Mouse (Mus musculus) adrenal gland, postnatal 25 days (tissue): ENCODE results near the gene Gm21885. TPM values are rescaled to one million over a fixed set of nuclear protein-coding genes. Genes with fewer than 3 reads are reported as not detected.

Source experiments
- DNase-seq: peaks from one replicate; pipeline ENCODE4 v3.0.0; 2021; ENCODE audit warnings: mixed read lengths
- total RNA-seq: library from RNA; stranded (reverse); gene quantifications from 2 replicates; pipeline ENCODE4 v1.2.3, GENCODE M21; 2021

Gene Gm21885
- total RNA-seq, 1 experiment from 2014 or later, result not detected

DNA sequence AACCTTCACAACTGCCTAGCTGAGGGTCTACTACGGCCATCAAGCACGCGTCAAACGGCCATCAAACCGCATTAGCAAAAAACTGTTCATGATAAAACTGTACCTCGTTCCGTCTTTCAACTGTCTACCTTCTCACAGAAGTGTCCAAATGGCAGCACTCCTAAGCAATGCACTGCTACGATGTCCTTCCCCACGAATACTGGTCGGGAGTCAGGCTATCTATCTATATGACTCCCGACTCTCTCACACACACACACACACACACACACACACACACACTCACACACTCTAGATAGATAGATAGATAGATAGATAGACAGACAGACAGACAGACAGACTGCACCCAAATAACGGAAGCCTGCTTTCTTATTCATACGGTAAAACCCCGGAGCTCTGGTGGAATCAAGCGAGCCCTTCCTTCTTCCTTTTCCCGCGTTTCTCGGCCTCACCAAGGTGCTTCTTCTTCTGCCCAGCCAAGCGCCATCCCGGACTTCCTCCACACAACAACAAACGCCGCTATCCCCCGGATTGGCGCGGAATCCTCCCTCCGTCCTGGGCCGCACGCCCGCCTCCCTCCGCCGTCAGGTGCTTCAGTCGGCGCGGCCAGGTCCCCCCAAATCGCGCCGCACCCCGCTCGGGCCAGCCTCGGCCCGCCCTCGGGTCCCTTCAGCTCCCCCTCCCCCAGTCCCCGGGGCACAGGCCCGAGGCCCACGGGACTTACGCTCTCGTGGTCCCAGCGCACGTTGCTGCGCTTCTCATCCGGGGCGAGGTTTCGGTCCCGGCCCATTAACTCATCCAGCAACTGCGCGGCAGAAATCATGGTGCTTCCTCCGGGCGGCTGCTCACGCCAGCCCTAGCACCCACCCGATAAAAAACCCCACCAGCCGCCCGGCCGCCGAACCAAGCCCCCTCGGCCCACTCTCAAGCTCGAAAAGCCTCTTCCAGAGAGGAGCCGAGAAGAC, 39.6 kb downstream of the Gm21885 start:
- peak; percentile 57 for DNase-seq

DNA sequence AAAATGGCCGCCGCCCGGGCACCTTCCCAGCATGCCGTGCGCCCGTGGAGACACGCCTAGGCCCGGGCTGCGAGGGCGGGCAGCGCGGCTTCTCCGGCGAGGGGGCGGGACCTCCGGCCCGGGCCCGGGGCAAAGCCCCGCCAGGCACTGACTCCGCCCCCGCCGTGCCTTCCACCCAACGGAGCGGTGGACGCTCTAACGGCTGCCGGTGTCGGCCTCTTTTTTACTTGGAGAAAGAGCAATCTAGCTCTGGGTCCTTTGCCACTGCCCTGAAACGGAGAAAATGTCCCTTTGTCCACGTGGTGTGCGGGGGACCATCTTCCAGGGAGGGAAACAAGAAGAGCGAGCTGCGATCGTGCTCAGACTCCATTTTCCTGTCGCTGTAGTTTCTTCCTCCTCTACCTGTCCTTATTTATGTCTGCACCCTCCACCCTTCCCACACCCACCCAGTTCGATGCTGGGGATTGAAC, 40.3 kb downstream of the Gm21885 start, which contains the start of gene Luc7l3:
Gene Luc7l3, minus strand, starts transcription at position 58 of the 470 bp plus-strand sequence.
- DNase-seq, result peak; percentile 96

DNA sequence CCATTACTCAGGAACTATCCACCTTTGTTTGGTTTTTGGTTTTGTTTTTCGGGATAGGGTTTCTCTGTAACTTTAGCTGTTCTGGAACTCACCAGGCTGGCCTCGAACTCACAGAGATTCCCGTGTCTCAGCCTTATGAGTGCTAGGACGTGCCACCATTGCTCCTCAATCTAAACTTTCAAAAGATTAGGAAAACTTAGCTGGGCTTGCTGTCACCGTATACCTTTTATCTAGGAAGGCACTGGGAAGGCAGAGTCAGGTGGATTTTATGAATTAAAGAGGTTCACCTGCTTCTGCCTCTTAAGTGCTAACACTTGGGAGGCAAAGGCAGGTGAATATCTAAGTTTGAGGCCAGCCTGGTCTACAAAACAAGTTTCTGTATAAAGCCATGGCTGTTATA, 41.0 kb downstream of the Gm21885 start:
- no peak for DNase-seq

DNA sequence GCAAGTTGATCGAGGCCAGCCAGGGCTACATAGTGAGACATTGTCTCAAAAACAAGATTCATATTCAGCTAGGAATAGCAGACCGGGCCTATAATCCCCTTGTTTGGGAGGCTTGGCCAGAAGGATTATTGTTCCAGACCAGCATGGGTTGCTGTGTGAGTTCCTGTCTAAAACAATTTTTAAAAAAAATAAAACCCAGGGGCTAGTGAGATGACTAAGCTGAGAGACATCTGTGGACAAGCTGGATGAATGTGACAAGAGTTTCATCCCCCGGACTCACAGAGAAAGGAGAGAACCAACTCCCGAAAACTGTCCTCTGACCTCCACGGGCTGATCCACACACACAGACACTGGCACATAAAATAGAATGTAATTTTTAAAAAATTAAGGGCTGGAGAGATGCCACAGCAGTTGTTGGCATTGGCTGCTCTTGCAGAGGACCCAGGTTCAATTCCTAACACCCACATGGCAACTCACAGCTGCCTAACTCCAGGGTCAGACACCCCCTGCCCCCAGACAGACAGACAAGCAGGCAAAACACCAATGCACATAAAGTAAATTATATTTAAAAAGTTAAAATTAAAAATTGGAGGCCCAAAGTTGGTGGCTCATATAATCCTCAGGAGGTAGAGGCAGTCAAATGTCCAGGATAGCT, 41.7 kb downstream of the Gm21885 start:
- DNase-seq, result no peak

DNA sequence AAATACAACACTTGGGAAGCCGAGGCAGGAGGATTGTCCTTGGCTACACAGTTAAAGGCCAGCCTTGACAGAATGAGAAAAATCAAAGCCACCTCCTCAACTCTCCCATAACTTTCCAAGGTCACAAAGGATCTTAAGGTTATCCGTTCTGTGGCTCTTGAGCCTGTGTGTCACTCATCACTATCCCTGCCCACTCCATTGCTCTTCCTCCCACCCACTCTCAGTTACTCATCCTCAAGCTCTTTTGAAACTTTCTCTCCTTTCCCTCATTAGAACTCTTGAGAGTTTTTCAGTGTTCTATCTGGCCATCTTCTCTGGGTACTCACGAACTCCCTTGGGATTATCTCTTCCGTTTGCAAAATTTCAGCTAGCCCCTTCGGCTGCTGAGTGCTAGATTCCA, 42.9 kb downstream of the Gm21885 start:
- no peak for DNase-seq

DNA sequence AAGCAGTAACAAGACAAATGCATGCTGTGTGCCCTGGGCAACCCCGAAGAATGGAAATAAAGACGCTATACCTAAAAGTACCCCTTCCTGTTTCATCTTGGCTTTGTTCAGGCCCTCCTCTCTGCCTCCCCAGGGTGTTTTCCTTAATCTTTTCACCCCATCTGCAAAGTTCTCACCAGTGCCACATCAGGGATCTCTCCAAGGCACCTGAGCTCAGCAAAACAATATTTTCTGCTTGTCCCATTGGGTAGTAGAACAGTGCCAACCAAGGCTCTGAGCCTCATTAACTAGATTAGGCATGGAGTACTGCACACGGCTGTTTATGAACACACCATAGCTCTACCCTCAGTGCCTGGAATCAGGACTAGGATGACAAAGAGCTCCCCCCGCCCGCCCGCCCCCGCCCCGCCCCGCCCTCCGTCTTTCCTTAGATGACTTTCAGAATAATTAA, 45.3 kb downstream of the Gm21885 start:
- no peak for DNase-seq

DNA sequence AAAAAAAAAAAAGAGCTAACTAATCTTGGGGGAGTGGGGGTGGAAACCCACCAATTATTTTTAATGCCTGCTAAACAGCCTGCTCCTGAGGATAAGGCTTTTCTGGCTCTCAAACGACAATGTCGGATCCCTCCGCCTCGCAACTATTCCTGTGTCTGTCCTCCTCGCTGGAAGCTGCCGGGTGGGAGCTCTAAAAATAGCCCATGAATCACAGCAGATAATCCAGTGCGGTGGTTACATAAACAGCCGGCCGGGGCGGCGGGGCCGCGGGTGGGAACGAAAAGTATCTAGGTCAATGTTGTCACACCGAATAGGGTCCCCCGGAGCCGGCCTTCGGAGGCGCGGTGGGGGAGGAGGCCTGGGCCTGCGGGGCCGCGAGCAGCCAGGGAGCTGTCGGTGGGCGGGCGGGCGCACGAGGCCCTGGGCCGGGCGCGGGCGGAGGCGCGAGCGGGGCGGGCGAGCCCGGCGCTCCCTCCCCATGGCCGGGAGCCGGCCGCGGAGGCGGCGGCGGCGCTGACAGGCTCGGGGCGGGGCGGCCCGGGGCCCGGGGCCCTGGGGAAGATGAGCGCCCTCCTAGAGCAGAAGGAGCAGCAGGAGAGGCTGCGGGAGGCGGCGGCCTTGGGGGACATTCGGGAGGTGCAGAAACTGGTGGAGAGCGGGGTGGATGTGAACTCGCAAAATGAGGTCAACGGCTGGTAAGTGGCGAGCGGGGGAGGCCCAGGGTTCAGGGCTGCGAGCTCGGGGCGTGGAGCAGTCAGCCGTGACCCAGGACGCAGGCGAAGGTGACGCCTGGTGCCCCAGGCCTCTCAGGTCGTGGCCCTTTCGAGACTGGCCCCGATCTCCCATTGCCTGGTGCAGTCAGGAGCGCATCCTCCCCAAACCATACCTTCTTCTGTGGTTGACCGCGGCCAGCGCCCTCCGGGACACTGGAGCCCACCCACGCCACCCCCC, 46.3 kb downstream of the Gm21885 start, which contains the start of gene Ankrd40:
Gene Ankrd40, plus strand, starts transcription at position 309 of the 951 bp plus-strand sequence.
- peak; percentile 93 for DNase-seq

DNA sequence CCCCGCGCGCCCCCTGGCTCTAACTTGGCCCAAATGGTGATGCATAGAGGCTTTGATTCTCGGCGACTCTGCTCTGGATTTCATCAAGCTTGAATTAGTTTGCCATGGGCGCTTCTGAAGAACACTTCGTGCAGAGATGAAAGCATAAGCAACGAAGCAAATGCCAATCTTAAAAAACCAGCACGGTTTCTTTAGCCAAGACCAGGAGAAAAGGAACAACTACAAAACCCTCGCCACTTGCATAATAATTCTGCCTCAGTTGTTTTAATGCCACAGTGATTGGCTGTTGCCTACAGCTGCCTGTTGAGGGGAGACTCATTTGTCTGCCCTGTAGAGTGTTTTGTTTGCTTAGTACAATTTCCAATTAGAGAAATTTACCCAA, 47.0 kb downstream of the Gm21885 start:
- no peak for DNase-seq

DNA sequence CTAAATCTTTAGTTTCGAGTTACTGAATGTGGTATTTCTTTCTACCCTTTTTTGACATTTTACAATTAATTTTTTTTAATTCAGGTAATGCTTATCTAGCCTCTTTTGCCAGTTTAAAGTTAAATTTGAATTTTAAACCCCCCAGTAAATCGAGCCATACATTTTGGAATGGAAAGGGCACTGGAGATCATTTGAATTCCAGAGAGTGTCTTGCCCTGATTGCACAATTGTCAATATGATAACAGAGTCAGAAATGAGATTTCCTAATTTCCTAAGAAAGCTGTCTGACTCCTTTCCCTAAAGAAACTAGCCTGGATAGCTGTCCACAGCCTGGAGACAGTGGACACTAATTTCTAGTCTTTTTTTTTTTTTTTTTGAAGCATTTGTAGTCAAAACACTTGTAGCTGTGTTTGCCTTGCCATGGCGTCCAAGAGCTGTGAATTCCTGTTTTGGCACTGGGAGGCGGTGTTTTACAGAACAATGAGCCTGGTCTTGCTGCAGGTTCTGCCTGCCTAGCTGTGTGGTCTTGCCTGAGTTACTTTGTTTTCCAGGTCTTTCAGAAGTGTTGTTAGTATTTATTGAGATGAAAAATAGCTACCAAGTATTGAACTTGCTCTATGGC, 47.7 kb downstream of the Gm21885 start:
- peak; percentile 32 for DNase-seq

DNA sequence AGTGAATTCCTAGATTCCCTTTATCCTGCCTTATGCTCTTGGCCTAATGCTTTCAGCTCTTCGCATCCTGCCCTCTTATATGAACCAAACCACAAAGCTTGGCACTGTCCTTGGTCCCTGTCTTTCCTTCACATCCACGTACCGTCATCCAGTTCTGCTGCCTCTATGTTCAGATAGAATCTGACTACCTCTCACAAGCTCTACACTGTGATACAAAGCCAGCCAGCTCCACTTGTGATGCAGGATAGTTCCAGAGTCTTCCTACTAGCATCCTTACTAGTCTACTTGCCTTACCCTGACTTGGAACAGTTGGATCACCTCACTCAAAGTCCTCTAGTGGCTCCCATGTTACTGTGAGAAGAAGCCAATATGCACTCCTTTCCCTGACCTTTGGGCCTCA, 48.5 kb downstream of the Gm21885 start:
- no peak for DNase-seq

DNA sequence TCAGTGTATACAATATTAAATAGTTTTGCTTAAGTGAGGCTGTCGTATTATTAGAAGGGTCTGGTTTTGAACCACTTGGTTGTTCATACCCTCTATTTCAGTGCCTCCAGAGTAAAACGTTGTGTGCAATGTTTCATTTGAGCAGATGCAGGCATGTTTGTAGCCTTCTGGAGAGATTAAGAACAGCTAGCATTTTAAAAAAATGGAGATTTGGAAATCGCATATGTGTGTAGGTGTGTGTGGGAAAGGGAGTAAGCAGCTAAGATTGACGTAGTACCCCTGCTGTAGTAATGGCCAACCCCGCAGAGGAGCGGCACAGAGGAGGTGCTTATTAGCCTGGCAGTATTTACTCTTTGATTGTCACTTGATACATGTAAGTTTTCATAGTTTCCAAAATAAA, 51.1 kb downstream of the Gm21885 start:
- DNase-seq, result no peak

DNA sequence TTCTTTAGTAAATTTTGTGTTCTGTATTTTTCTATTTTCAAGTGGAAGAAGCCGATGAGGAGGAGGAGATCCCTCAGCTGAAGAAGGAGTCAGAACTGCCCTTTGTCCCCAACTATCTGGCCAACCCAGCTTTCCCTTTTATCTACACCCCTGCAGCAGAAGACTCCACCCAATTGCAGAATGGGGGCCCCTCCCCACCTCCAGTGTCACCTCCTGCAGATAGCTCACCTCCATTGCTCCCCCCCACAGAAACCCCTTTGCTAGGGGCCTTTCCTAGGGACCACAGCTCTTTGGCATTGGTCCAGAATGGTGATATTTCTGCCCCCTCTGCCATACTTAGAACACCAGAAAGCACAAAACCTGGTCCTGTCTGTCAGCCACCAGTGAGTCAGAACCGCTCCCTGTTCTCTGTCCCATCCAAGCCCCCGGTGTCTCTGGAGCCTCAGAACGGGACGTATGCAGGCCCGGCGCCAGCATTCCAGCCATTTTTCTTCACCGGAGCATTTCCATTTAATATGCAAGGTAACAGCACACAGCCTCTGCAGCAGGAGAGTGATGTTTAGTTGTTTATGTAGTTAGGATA, 52.8 kb downstream of the Gm21885 start:
- no peak for DNase-seq

Other genes starting within 250 kb of the Gm21885 start
- 245 and 267 TPM in 2 replicates for gene Tob1, start 70.4 kb upstream of the Gm21885 start, total RNA-seq
- gene Wfikkn2, start 35.9 kb upstream of the Gm21885 start, total RNA-seq, result 0.39 TPM in 1 of 2 replicates, not detected in the other
- 97.2 and 105 TPM in 2 replicates for gene Luc7l3, start 40.1 kb downstream of the Gm21885 start, total RNA-seq
- 154 and 158 TPM in 2 replicates for gene Ankrd40, start 46.1 kb downstream of the Gm21885 start, total RNA-seq
- gene Abcc3, start 111.1 kb downstream of the Gm21885 start, total RNA-seq, result 4.5 and 5.1 TPM in 2 replicates
- 0.24 and 1.0 TPM in 2 replicates for gene Cacna1g, start 192.3 kb downstream of the Gm21885 start, total RNA-seq
- not detected in 2 replicates for gene Spata20, start 204.3 kb downstream of the Gm21885 start, total RNA-seq
- 14.6 and 18.7 TPM in 2 replicates for gene Epn3, start 218.1 kb downstream of the Gm21885 start, total RNA-seq
- 5.9 and 8.5 TPM in 2 replicates for gene Mycbpap, start 239.9 kb downstream of the Gm21885 start, total RNA-seq